Mouse (Mus musculus) liver, embryonic 14.5 days (tissue): ENCODE results near the gene Gm10638.

Experiments
- CTCF ChIP-seq: IDR thresholded peaks from 2 replicates; pipeline ENCODE4 v1.5.1; 2016; ENCODE audit warnings: antibody characterized with exemption, low read depth, control low read depth
- EP300 ChIP-seq: IDR thresholded peaks from 2 replicates; pipeline ENCODE4 v1.6.1; 2016; ENCODE audit warnings: antibody characterized with exemption, low read depth

GRCm38 (mm10) chr8:86742605-86743345 is 2.7 kb upstream of the Gm10638 start:
- TF ChIP-seq CTCF (no peak), EP300 (no peak)
